Mouse (Mus musculus) testis, adult 2 months (tissue): ENCODE measurements around the gene B3glct. TPM values are rescaled to one million over a fixed set of nuclear protein-coding genes. Genes with fewer than 3 reads are reported as not detected.

Experiments
- H3K27ac ChIP-seq: fragments of 200-500 bp; 2 replicates; pipeline ENCODE4 v1.5.1; 2012; ENCODE audit warnings: low read depth, low read length; ENCODE audit not compliant: control insufficient read depth, insufficient read depth
- H3K27me3 ChIP-seq: fragments of 200-500 bp; 2 replicates; pipeline ENCODE4 v1.6.1; 2012; ENCODE audit warnings: mild to moderate bottlenecking, low read length, moderate library complexity; ENCODE audit not compliant: control insufficient read depth, insufficient read depth
- H3K36me3 ChIP-seq: fragments of 200-500 bp; 2 replicates; pipeline ENCODE4 v1.6.1; 2012; ENCODE audit warnings: mild to moderate bottlenecking, low read length; ENCODE audit not compliant: control insufficient read depth, insufficient read depth
- H3K4me1 ChIP-seq: fragments of 200-500 bp; 2 replicates; pipeline ENCODE4 v1.6.1; 2012; ENCODE audit warnings: low read length; ENCODE audit not compliant: control insufficient read depth, insufficient read depth
- H3K4me3 ChIP-seq: fragments of 200-500 bp; 2 replicates; pipeline ENCODE4 v1.5.1; 2012; ENCODE audit warnings: low read depth, mild to moderate bottlenecking, low read length, moderate library complexity, mixed read lengths; ENCODE audit not compliant: control insufficient read depth
- CTCF ChIP-seq: fragments of 200-500 bp; IDR thresholded peaks from 2 replicates; pipeline ENCODE4 v1.5.1; 2012; ENCODE audit warnings: low read depth, mild to moderate bottlenecking, inconsistent platforms, low read length, moderate library complexity; ENCODE audit not compliant: control insufficient read depth, insufficient read depth, insufficient replicate concordance
- POLR2A ChIP-seq: fragments of 200-500 bp; IDR thresholded peaks from 2 replicates; pipeline ENCODE4 v1.6.1; 2012; ENCODE audit warnings: low read depth, mild to moderate bottlenecking, inconsistent platforms, low read length, moderate library complexity; ENCODE audit not compliant: control insufficient read depth
- polyA plus RNA-seq: library from polyadenylated mRNA; depleted of rRNA; stranded (reverse); fragments of >200 nt; gene quantifications from 2 replicates; pipeline ENCODE4 v1.2.3, GENCODE M21; 2012

The B3glct gene
- polyA plus RNA-seq, 1 experiment: 0.83 TPM

DNA sequence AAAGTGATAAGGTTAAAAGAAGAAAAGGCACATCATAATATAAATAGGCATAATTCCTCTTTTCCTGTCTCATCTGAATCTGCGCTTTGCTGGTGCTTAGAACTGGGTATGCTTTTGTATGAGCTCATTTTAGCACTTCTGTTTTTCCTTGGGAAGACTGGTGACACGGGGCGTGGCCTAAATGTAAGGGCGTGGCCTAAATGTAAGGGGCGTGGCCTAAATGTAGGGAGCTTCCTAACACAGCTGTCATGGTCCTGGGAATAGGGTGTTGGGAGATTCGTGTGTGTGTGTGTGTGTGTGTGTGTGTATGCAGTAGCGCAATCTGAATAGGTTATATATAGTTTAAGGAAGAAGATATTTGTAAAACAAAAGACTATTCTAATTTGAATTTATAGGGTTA, 62.1 kb downstream of the B3glct start:
- Histone ChIP-seq H3K4me3 (no peak overlapping the region), H3K36me3 (no peaks in the 10 kb centered on the region), H3K27me3 (no peaks in the 10 kb centered on the region), H3K4me1 (no peaks in the 10 kb centered on the region), H3K27ac (no peak overlapping the region)
- TF ChIP-seq CTCF (no peak), POLR2A (no peak)

GRCm38 (mm10) chr5:149740703-149741102, 62.7 kb downstream of the B3glct start:
- no peak for TF ChIP-seq POLR2A
- peak; percentile 48; the same call in 1 of the 2 replicates for TF ChIP-seq CTCF
- Histone ChIP-seq H3K27me3 (no peaks in the 10 kb centered on the region), H3K4me3 (no peak overlapping the region), H3K36me3 (no peaks in the 10 kb centered on the region), H3K4me1 (no peaks in the 10 kb centered on the region), H3K27ac (no peak overlapping the region)

DNA sequence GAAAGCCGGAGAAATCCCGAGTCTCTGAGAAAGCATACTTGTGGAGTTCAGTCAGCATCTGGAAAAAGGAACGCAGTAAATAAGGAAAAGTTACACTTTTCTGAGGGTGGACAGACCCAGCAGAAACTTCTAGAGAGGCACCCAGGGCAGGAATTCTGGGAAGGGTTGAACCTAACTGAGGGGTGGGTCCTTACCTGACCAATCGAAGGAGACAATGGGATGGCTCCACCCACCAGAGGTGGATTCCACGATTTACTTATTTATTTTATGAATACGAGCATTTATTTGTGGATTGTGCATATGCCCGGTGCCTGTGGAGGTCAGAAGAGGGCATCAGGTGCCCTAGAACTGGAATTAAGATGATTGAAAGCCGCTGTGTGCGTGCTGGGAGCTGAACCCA, 64.3 kb downstream of the B3glct start:
- no peak for TF ChIP-seq POLR2A
- TF ChIP-seq CTCF: no peak
- no peak overlapping the region for H3K4me3 ChIP-seq
- H3K27ac ChIP-seq: no peak overlapping the region
- H3K4me1 ChIP-seq: no peaks in the 10 kb centered on the region
- H3K27me3 ChIP-seq: no peaks in the 10 kb centered on the region
- H3K36me3 ChIP-seq: no peaks in the 10 kb centered on the region

DNA sequence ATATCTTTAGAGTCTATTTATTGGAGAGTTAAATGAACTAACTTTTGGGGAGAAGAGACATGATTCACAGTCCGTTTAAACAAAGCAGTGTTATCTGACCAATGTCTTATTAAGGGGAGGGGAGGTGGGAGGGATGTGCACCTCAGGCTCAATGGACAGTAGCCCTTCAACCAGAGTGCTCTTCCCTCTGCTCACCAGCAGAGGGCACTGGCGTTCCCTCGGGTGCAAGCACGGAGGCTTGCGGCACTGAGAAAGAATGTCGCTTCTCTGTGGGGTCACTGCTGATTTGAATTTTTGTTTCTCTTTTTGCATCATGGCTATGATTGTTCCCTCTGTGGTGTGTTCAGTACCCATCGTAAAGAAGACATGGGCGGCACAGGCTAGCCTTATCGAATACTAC, 67.0 kb downstream of the B3glct start:
- TF ChIP-seq POLR2A (no peak), CTCF (peak; percentile 99)
- no peaks in the 10 kb centered on the region for H3K36me3 ChIP-seq
- no peak overlapping the region for H3K27ac ChIP-seq
- no peaks in the 10 kb centered on the region for H3K27me3 ChIP-seq
- H3K4me3 ChIP-seq: no peak overlapping the region
- H3K4me1 ChIP-seq: peaks cover 7% of the 10 kb centered on the region

- no peak overlapping the region for H3K27ac ChIP-seq
- peak overlapping the region; percentile 25 for H3K4me3 ChIP-seq
- no peaks in the 10 kb centered on the region for H3K27me3 ChIP-seq
- peak; percentile 70; the same call in 1 of the 2 replicates for TF ChIP-seq CTCF
- TF ChIP-seq POLR2A: no peak
- peaks cover 7% of the 10 kb centered on the region for H3K4me1 ChIP-seq
- H3K36me3 ChIP-seq: no peaks in the 10 kb centered on the region
Measured at GRCm38 (mm10) chr5:149748640-149749580, 70.9 kb downstream of the B3glct start.

DNA sequence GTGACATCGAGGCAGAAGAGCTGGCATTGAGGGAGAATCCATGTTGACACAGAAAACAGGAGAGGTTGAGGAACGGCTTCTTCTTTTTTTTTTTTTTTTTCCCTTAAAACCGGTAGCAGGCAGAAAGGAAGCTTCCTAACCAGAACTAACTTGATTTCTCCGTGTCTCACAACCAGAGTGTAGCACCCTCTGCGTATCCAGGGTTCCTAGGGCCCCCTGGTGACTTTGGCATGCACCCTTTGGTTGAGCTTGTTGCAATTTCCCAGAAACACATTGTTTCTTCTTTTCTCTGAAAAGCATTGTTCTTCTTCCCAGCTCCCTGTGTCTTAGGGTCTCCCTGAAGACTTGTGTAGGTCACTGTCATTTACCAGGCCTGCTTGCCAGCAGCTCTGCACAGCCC, 73.8 kb downstream of the B3glct start:
- H3K36me3 ChIP-seq: no peaks in the 10 kb centered on the region
- H3K4me1 ChIP-seq: peaks cover 7% of the 10 kb centered on the region
- TF ChIP-seq CTCF: no peak
- no peak for TF ChIP-seq POLR2A
- no peaks in the 10 kb centered on the region for H3K27me3 ChIP-seq
- no peak overlapping the region for H3K27ac ChIP-seq
- H3K4me3 ChIP-seq: no peak overlapping the region

GRCm38 (mm10) chr5:149753073-149753472, 75.0 kb downstream of the B3glct start:
- Histone ChIP-seq H3K27ac (no peak overlapping the region), H3K36me3 (no peaks in the 10 kb centered on the region), H3K4me3 (no peak overlapping the region), H3K27me3 (no peaks in the 10 kb centered on the region), H3K4me1 (peaks cover 7% of the 10 kb centered on the region)
- TF ChIP-seq POLR2A: no peak
- TF ChIP-seq CTCF: no peak

DNA sequence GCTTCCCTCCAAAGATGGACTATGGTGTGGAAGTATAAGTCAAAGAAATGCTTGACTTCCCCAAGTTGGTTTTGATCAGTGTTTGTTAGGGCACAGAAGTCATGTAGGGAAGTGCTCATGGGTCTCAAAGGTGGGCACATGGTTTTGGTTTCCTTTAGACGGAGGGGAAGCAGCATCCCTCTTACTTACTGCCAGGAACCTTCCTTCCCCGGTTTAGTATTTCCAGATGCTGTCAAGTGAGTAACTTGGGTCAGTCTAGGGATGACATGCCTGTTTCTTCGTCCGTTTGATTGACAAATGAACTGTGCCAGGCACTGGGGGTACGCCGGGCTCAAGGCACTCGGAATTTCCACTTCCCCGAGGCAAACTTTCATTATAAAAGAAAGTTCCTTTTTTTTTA, 89.1 kb downstream of the B3glct start:
- H3K4me1 ChIP-seq: no peaks in the 10 kb centered on the region
- no peak overlapping the region for H3K27ac ChIP-seq
- TF ChIP-seq CTCF: no peak
- TF ChIP-seq POLR2A: no peak
- H3K36me3 ChIP-seq: no peaks in the 10 kb centered on the region
- H3K4me3 ChIP-seq: no peak overlapping the region
- no peaks in the 10 kb centered on the region for H3K27me3 ChIP-seq
